Mouse (Mus musculus): ENCODE measurements around the gene Aadacl3. TPM values are rescaled to one million over a fixed set of nuclear protein-coding genes. Genes with fewer than 3 reads are reported as not detected.

Gene Aadacl3
- polyA plus RNA-seq, 1 experiment from 2014 or later: not detected

- DNase-seq (ENCODE audit: low spot score) (no peak), ATAC-seq (ENCODE audit: low FRiP score) (no peak)
- Histone ChIP-seq H3K4me3 (ENCODE audit: low read depth, low read length) (no peak within 1 kb of the TSS), H3K9me3 (ENCODE audit: control insufficient read depth, low read length) (no peaks in the 10 kb centered on the region), H3K36me3 (ENCODE audit: control insufficient read depth, insufficient read depth, low read length) (no peaks in the 10 kb centered on the region), H3K4me2 (replicated peaks; ENCODE audit: low read depth, low read length) (no peak within 1 kb of the TSS), H3K9ac (ENCODE audit: low read depth, low read length) (no peak within 1 kb of the TSS), H3K27ac (ENCODE audit: low read depth, low read length) (no peak within 1 kb of the TSS), H3K4me1 (replicated peaks; ENCODE audit: control insufficient read depth, insufficient read depth, low read length) (no peaks in the 10 kb centered on the region), H3K27me3 (ENCODE audit: control insufficient read depth, insufficient read depth, low read length) (no peaks in the 10 kb centered on the region)
Observed at GRCm38 (mm10) chr4:144438672-144439071, 24.9 kb downstream of the Aadacl3 start, which contains the start of gene 1700012P22Rik. 1700012P22Rik (minus strand) TSS chr4:144438772.

GRCm38 (mm10) chr4:144433216-144433615 lies 30.3 kb downstream of the Aadacl3 start:
- no peak for ATAC-seq (ENCODE audit: low FRiP score)
- 86% methylated on average over 5 of the region's 5 CpGs for WGBS
- no peak overlapping the region for H3K9ac ChIP-seq (ENCODE audit: low read depth, low read length)

GRCm38 (mm10) chr4:144430723-144431122 lies 32.8 kb downstream of the Aadacl3 start:
- no peak for ATAC-seq (ENCODE audit: low FRiP score)
- Histone ChIP-seq H3K9me3 (ENCODE audit: control insufficient read depth, low read length) (no peaks in the 10 kb centered on the region), H3K27me3 (ENCODE audit: control insufficient read depth, insufficient read depth, low read length) (no peaks in the 10 kb centered on the region), H3K4me3 (ENCODE audit: low read depth, low read length) (no peak overlapping the region), H3K36me3 (ENCODE audit: control insufficient read depth, insufficient read depth, low read length) (no peaks in the 10 kb centered on the region), H3K4me2 (replicated peaks; ENCODE audit: low read depth, low read length) (no peak overlapping the region), H3K9ac (ENCODE audit: low read depth, low read length) (no peak overlapping the region), H3K27ac (ENCODE audit: low read depth, low read length) (no peak overlapping the region), H3K4me1 (replicated peaks; ENCODE audit: control insufficient read depth, insufficient read depth, low read length) (no peaks in the 10 kb centered on the region)
- 78% methylated on average over 2 of the region's 2 CpGs for WGBS
- DNase-seq (ENCODE audit: low spot score): no peak

More at GRCm38 (mm10) chr4:144433216-144433615, 30.3 kb downstream of the Aadacl3 start:
- no peak overlapping the region for H3K4me2 ChIP-seq (replicated peaks; ENCODE audit: low read depth, low read length)
- H3K27me3 ChIP-seq (ENCODE audit: control insufficient read depth, insufficient read depth, low read length): no peaks in the 10 kb centered on the region
- H3K36me3 ChIP-seq (ENCODE audit: control insufficient read depth, insufficient read depth, low read length): no peaks in the 10 kb centered on the region
- no peak overlapping the region for H3K27ac ChIP-seq (ENCODE audit: low read depth, low read length)
- no peak overlapping the region for H3K4me3 ChIP-seq (ENCODE audit: low read depth, low read length)
- H3K4me1 ChIP-seq (replicated peaks; ENCODE audit: control insufficient read depth, insufficient read depth, low read length): no peaks in the 10 kb centered on the region
- no peaks in the 10 kb centered on the region for H3K9me3 ChIP-seq (ENCODE audit: control insufficient read depth, low read length)
- DNase-seq (ENCODE audit: low spot score): no peak

GRCm38 (mm10) chr4:144428868-144429267 lies 34.7 kb downstream of the Aadacl3 start:
- WGBS: 27% methylated on average over 3 of the region's 3 CpGs
- no peaks in the 10 kb centered on the region for H3K36me3 ChIP-seq (ENCODE audit: control insufficient read depth, insufficient read depth, low read length)
- H3K9me3 ChIP-seq (ENCODE audit: control insufficient read depth, low read length): no peaks in the 10 kb centered on the region
- DNase-seq (ENCODE audit: low spot score) (peak; percentile 1), ATAC-seq (ENCODE audit: low FRiP score) (no peak)
- H3K27me3 ChIP-seq (ENCODE audit: control insufficient read depth, insufficient read depth, low read length): no peaks in the 10 kb centered on the region
- no peak overlapping the region for H3K4me3 ChIP-seq (ENCODE audit: low read depth, low read length)
- no peak overlapping the region for H3K4me2 ChIP-seq (replicated peaks; ENCODE audit: low read depth, low read length)
- H3K27ac ChIP-seq (ENCODE audit: low read depth, low read length): no peak overlapping the region
- no peak overlapping the region for H3K9ac ChIP-seq (ENCODE audit: low read depth, low read length)
- no peaks in the 10 kb centered on the region for H3K4me1 ChIP-seq (replicated peaks; ENCODE audit: control insufficient read depth, insufficient read depth, low read length)

- no peaks in the 10 kb centered on the region for H3K4me1 ChIP-seq (replicated peaks; ENCODE audit: control insufficient read depth, insufficient read depth, low read length)
- 80% methylated on average over 5 of the region's 5 CpGs for WGBS
- no peak overlapping the region for H3K4me3 ChIP-seq (ENCODE audit: low read depth, low read length)
- no peak overlapping the region for H3K27ac ChIP-seq (ENCODE audit: low read depth, low read length)
- no peaks in the 10 kb centered on the region for H3K9me3 ChIP-seq (ENCODE audit: control insufficient read depth, low read length)
- DNase-seq (ENCODE audit: low spot score) (no peak), ATAC-seq (ENCODE audit: low FRiP score) (no peak)
- H3K9ac ChIP-seq (ENCODE audit: low read depth, low read length): no peak overlapping the region
- H3K36me3 ChIP-seq (ENCODE audit: control insufficient read depth, insufficient read depth, low read length): no peaks in the 10 kb centered on the region
- H3K27me3 ChIP-seq (ENCODE audit: control insufficient read depth, insufficient read depth, low read length): no peaks in the 10 kb centered on the region
- H3K4me2 ChIP-seq (replicated peaks; ENCODE audit: low read depth, low read length): no peak overlapping the region
Observed at GRCm38 (mm10) chr4:144424590-144424989, 39.0 kb downstream of the Aadacl3 start.

GRCm38 (mm10) chr4:144420644-144421043 lies 42.9 kb downstream of the Aadacl3 start:
- ATAC-seq (ENCODE audit: low FRiP score) (no peak), DNase-seq (ENCODE audit: low spot score) (no peak)
- H3K4me2 ChIP-seq (replicated peaks; ENCODE audit: low read depth, low read length): no peak overlapping the region
- no peaks in the 10 kb centered on the region for H3K4me1 ChIP-seq (replicated peaks; ENCODE audit: control insufficient read depth, insufficient read depth, low read length)
- H3K9ac ChIP-seq (ENCODE audit: low read depth, low read length): no peak overlapping the region
- H3K36me3 ChIP-seq (ENCODE audit: control insufficient read depth, insufficient read depth, low read length): no peaks in the 10 kb centered on the region
- no peaks in the 10 kb centered on the region for H3K9me3 ChIP-seq (ENCODE audit: control insufficient read depth, low read length)
- H3K27me3 ChIP-seq (ENCODE audit: control insufficient read depth, insufficient read depth, low read length): no peaks in the 10 kb centered on the region
- H3K27ac ChIP-seq (ENCODE audit: low read depth, low read length): no peak overlapping the region
- H3K4me3 ChIP-seq (ENCODE audit: low read depth, low read length): no peak overlapping the region

- DNase-seq (ENCODE audit: low spot score) (no peak), ATAC-seq (ENCODE audit: low FRiP score) (no peak)
- Histone ChIP-seq H3K27me3 (ENCODE audit: control insufficient read depth, insufficient read depth, low read length) (no peaks in the 10 kb centered on the region), H3K4me3 (ENCODE audit: low read depth, low read length) (no peak within 1 kb of the TSS), H3K4me1 (replicated peaks; ENCODE audit: control insufficient read depth, insufficient read depth, low read length) (no peaks in the 10 kb centered on the region), H3K36me3 (ENCODE audit: control insufficient read depth, insufficient read depth, low read length) (no peaks in the 10 kb centered on the region), H3K9me3 (ENCODE audit: control insufficient read depth, low read length) (no peaks in the 10 kb centered on the region), H3K4me2 (replicated peaks; ENCODE audit: low read depth, low read length) (no peak within 1 kb of the TSS), H3K27ac (ENCODE audit: low read depth, low read length) (no peak within 1 kb of the TSS), H3K9ac (ENCODE audit: low read depth, low read length) (no peak within 1 kb of the TSS)
- WGBS: 84% methylated on average over 9 of the region's 9 CpGs
Observed at GRCm38 (mm10) chr4:144408290-144408689, 55.3 kb downstream of the Aadacl3 start, which contains the start of gene Pramef12. Pramef12 (minus strand) TSS chr4:144408464.

GRCm38 (mm10) chr4:144406261-144406660 lies 57.3 kb downstream of the Aadacl3 start:
- ATAC-seq (ENCODE audit: low FRiP score) (no peak), DNase-seq (ENCODE audit: low spot score) (no peak)
- H3K36me3 ChIP-seq (ENCODE audit: control insufficient read depth, insufficient read depth, low read length): no peaks in the 10 kb centered on the region
- no peaks in the 10 kb centered on the region for H3K4me1 ChIP-seq (replicated peaks; ENCODE audit: control insufficient read depth, insufficient read depth, low read length)
- H3K4me2 ChIP-seq (replicated peaks; ENCODE audit: low read depth, low read length): no peak overlapping the region
- 57% methylated on average over 3 of the region's 3 CpGs for WGBS
- H3K27ac ChIP-seq (ENCODE audit: low read depth, low read length): no peak overlapping the region
- no peak overlapping the region for H3K4me3 ChIP-seq (ENCODE audit: low read depth, low read length)
- H3K9me3 ChIP-seq (ENCODE audit: control insufficient read depth, low read length): no peaks in the 10 kb centered on the region
- no peaks in the 10 kb centered on the region for H3K27me3 ChIP-seq (ENCODE audit: control insufficient read depth, insufficient read depth, low read length)
- no peak overlapping the region for H3K9ac ChIP-seq (ENCODE audit: low read depth, low read length)

GRCm38 (mm10) chr4:144404456-144405086 lies 59.0 kb downstream of the Aadacl3 start:
- 0 out of 2 replicates have a peak overlapping the region, but pooled peaks have one; percentile 16 for H3K4me3 ChIP-seq (ENCODE audit: low read depth, low read length)
- H3K36me3 ChIP-seq (ENCODE audit: control insufficient read depth, insufficient read depth, low read length): no peaks in the 10 kb centered on the region
- no peaks in the 10 kb centered on the region for H3K27me3 ChIP-seq (ENCODE audit: control insufficient read depth, insufficient read depth, low read length)
- no peak overlapping the region for H3K9ac ChIP-seq (ENCODE audit: low read depth, low read length)
- DNase-seq (ENCODE audit: low spot score) (peak; percentile 31), ATAC-seq (ENCODE audit: low FRiP score) (peak; percentile 54; the same call in 1 of the 2 replicates)
- 8% methylated on average over 15 of the region's 17 CpGs for WGBS
- no peaks in the 10 kb centered on the region for H3K9me3 ChIP-seq (ENCODE audit: control insufficient read depth, low read length)
- H3K27ac ChIP-seq (ENCODE audit: low read depth, low read length): no peak overlapping the region
- H3K4me2 ChIP-seq (replicated peaks; ENCODE audit: low read depth, low read length): peak overlapping the region; percentile 26
- no peaks in the 10 kb centered on the region for H3K4me1 ChIP-seq (replicated peaks; ENCODE audit: control insufficient read depth, insufficient read depth, low read length)

Data from hindbrain, embryonic 11.5 days (tissue).